Mouse (Mus musculus) colon, adult 2 months (tissue): Measurements from ENCODE around the gene Olfr1391. TPM values are rescaled to one million over a fixed set of nuclear protein-coding genes. Genes with fewer than 3 reads are reported as not detected.

Experiments used
- polyA plus RNA-seq: library from polyadenylated mRNA; depleted of rRNA; stranded (reverse); fragments of >200 nt; gene quantifications from 2 replicates; pipeline ENCODE4 v1.2.3, GENCODE M21; 2012; rRNA removed

Olfr1391 gene
- polyA plus RNA-seq = not detected in 2 replicates

DNA sequence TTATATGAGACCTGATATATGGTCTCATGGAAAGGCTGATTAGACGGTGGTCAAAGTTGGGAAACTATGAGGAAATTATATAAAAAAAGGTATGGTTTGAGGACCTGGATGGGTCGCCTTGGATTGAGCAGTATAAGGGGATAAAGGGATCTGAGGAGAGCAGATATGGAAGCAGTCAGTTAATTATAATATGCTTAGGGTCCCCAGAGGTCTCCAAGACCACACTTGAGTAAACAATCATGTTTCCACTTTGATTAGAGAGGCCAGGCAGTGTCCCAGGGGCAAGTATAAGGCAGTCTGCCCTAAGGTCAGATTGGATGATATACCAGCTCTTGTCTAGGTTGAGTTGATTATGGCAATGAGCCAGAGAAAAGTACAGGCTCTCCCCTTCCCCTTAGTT, at the start of gene Olfr1391:
TSS of gene Olfr1391 (plus strand) at position 301 of the 400 bp plus-strand sequence.

GRCm38 (mm10) chr11:49278222-49278621, 44.3 kb upstream of the Olfr1391 start, which contains the start of gene Olfr1393:
Gene Olfr1393 (plus strand): TSS chr11:49278304.

GRCm38 (mm10) chr11:49284982-49285381, 37.6 kb upstream of the Olfr1391 start, which contains the start of gene Olfr1392:
Gene Olfr1392 (plus strand): TSS chr11:49285282.

GRCm38 (mm10) chr11:49304441-49304840, 18.1 kb upstream of the Olfr1391 start, which contains the start of gene Olfr10:
Gene Olfr10 (plus strand): TSS chr11:49304741.

GRCm38 (mm10) chr11:49334888-49335287, 12.3 kb downstream of the Olfr1391 start, which contains the start of gene Olfr1390:
Gene Olfr1390 (plus strand): TSS chr11:49335188.

Other genes starting within 250 kb of the Olfr1391 start
- gene Ifi47, start 246.2 kb upstream of the Olfr1391 start, polyA plus RNA-seq = 2.0 and 2.4 TPM in 2 replicates
- 0.15 TPM in 1 of 2 replicates, not detected in the other for gene Olfr1396, start 207.9 kb upstream of the Olfr1391 start, polyA plus RNA-seq
- gene Olfr1395, start 180.5 kb upstream of the Olfr1391 start, polyA plus RNA-seq = not detected in 2 replicates
- gene Olfr1394, start 168.4 kb upstream of the Olfr1391 start, polyA plus RNA-seq = not detected in 2 replicates
- gene Btnl9, start 135.6 kb upstream of the Olfr1391 start, polyA plus RNA-seq = 0.95 and 2.9 TPM in 2 replicates
- gene Zfp62, start 119.5 kb upstream of the Olfr1391 start, polyA plus RNA-seq = 1.7 and 2.2 TPM in 2 replicates
- 159 and 190 TPM in 2 replicates for gene Mgat1, start 78.6 kb upstream of the Olfr1391 start, polyA plus RNA-seq
- 0.05 and 0.08 TPM in 2 replicates for gene Olfr1393, start 44.4 kb upstream of the Olfr1391 start, polyA plus RNA-seq
- 0.22 TPM in 1 of 2 replicates, not detected in the other for gene Olfr1392, start 37.5 kb upstream of the Olfr1391 start, polyA plus RNA-seq
- not detected in 2 replicates for gene Olfr10, start 18.0 kb upstream of the Olfr1391 start, polyA plus RNA-seq
- gene Olfr1390, start 12.4 kb downstream of the Olfr1391 start, polyA plus RNA-seq = not detected in 2 replicates
- gene Olfr1389, start 100.3 kb downstream of the Olfr1391 start, polyA plus RNA-seq = not detected in 2 replicates
- 0.10 and 0.26 TPM in 2 replicates for gene Olfr1388, start 113.9 kb downstream of the Olfr1391 start, polyA plus RNA-seq
- gene Olfr1387, start 132.6 kb downstream of the Olfr1391 start, polyA plus RNA-seq = not detected in 2 replicates
- not detected in 2 replicates for gene Olfr1386, start 142.3 kb downstream of the Olfr1391 start, polyA plus RNA-seq
- gene Olfr1385, start 166.3 kb downstream of the Olfr1391 start, polyA plus RNA-seq = not detected in 2 replicates
- gene Olfr1384, start 184.0 kb downstream of the Olfr1391 start, polyA plus RNA-seq = not detected in 2 replicates
- gene Olfr1383, start 196.9 kb downstream of the Olfr1391 start, polyA plus RNA-seq = not detected in 2 replicates
- gene Olfr1382, start 205.5 kb downstream of the Olfr1391 start, polyA plus RNA-seq = not detected in 2 replicates
- not detected in 2 replicates for gene Olfr1381, start 220.7 kb downstream of the Olfr1391 start, polyA plus RNA-seq
- not detected in 2 replicates for gene Olfr1380, start 234.1 kb downstream of the Olfr1391 start, polyA plus RNA-seq